ENCODE assay signal across 19 mouse cellular contexts in genomic region chr4:155107886-155108285, GRCm38 (mm10). TPM values are rescaled to one million over a fixed set of nuclear protein-coding genes. Genes with fewer than 3 reads are reported as not detected.
DNase-seq lines count a peak whose midpoint lies in the region; ATAC-seq and TF ChIP-seq lines count a peak whose summit lies in the region.
"Had no signal": no experiment of that assay in that cellular context is flagged by ENCODE, and none has a peak within 500 bp of the region (broad histone marks: within the 10 kb centered on the region; RNA-seq: fewer than 3 reads in every experiment).

No protein-coding gene starts in this region.

- no peak overlapping the region for H3K4me3 ChIP-seq in MEL (ENCODE audit: control insufficient read depth in 1 of 2, insufficient read depth in 1 of 2, low read depth in 2 of 2, low read length in 2 of 2)
- H3K4me3 ChIP-seq in liver, embryonic 15.5 days (replicated peaks), result no peak overlapping the region
- H3K4me3 ChIP-seq: embryonic facial prominence, embryonic 10.5 days; erythroblast, embryonic 14.5 days; forebrain, embryonic 10.5 days; gastrocnemius, adult 2 months; heart, embryonic 12.5 days; hindbrain, embryonic 10.5 days had no signal

- peak; percentile 73 for DNase-seq in MEL (ENCODE audit: low read depth, low spot score)
- no peak for DNase-seq in kidney, postnatal 14 days
- no peak for DNase-seq in lung, postnatal 4 days
- DNase-seq: adrenal gland, adult 8-10 months; cerebellum, adult 11 months; cerebellum, adult 9-10 months; gastrocnemius, adult 2 months; gastrocnemius, postnatal 25 days had no signal

- H3K4me1 ChIP-seq in MEL (ENCODE audit: control insufficient read depth in 1 of 2, insufficient read depth in 2 of 2, low read length in 2 of 2), result peaks cover 6 to 8% of the 10 kb centered on the region in 2 experiments
- H3K4me1 ChIP-seq in liver, embryonic 15.5 days (replicated peaks), result peaks cover 7% of the 10 kb centered on the region
- H3K4me1 ChIP-seq: embryonic facial prominence, embryonic 10.5 days; forebrain, embryonic 10.5 days; heart, embryonic 12.5 days; hindbrain, embryonic 10.5 days had no signal

- TF ChIP-seq POLR2A in MEL (IDR thresholded peaks at IDR 0.05; ENCODE audit: control insufficient read depth in 1 of 2, insufficient read depth in 1 of 2, low read depth in 1 of 2, low read length in 2 of 2, poor library complexity in 1 of 2), result no peak

- H3K9ac ChIP-seq in MEL (ENCODE audit: control insufficient read depth, low read depth, low read length, poor library complexity, severe bottlenecking), result no peak overlapping the region
- no peak overlapping the region for H3K9ac ChIP-seq in liver, embryonic 15.5 days
- H3K9ac ChIP-seq: heart, embryonic 12.5 days; hindbrain, embryonic 14.5 days had no signal

- no peak overlapping the region for H3K4me2 ChIP-seq in liver, embryonic 15.5 days
- H3K4me2 ChIP-seq: heart, embryonic 12.5 days; hindbrain, embryonic 14.5 days had no signal

- no peaks in the 10 kb centered on the region for H3K27me3 ChIP-seq in MEL (ENCODE audit: control insufficient read depth in 1 of 2, insufficient read depth in 2 of 2, low read length in 2 of 2)
- no peaks in the 10 kb centered on the region for H3K27me3 ChIP-seq in liver, embryonic 15.5 days
- H3K27me3 ChIP-seq: heart, embryonic 12.5 days had no signal

- TF ChIP-seq CTCF in MEL (IDR thresholded peaks at IDR 0.05 in 2 of 3, conservative IDR thresholded peaks at IDR 0.05 in 1 of 3; ENCODE audit: control insufficient read depth in 1 of 3, insufficient read depth in 1 of 3, low read depth in 2 of 3, low read length in 3 of 3, poor library complexity in 1 of 3, severe bottlenecking in 1 of 3), result no peak

- TF ChIP-seq EP300 in MEL (IDR thresholded peaks at IDR 0.05; ENCODE audit: low read depth in 1 of 2, low read length in 2 of 2), result peak in 1 of 2 experiments; percentile 36; a peak in 2 of 4 replicates

- peak; percentile 73; the same call in 1 of the 2 replicates for ATAC-seq in common myeloid progenitor, adult 5-6 weeks (replicated peaks; ENCODE audit: low read depth, poor library complexity, severe bottlenecking)
- ATAC-seq in liver, embryonic 15.5 days (ENCODE audit: insufficient read depth), result peak; percentile 74
- ATAC-seq in megakaryocyte-erythroid progenitor cell, adult 5-6 weeks (replicated peaks; ENCODE audit: low FRiP score, low TSS enrichment, poor library complexity, severe bottlenecking), result peak; percentile 90
- ATAC-seq in erythroblast, adult 5-6 weeks (replicated peaks; ENCODE audit: low FRiP score, poor library complexity, severe bottlenecking), result no peak
- ATAC-seq: forebrain, embryonic 14.5 days had no signal

- H3K9me3 ChIP-seq in MEL (replicated peaks; ENCODE audit: insufficient read depth, low read length), result no peaks in the 10 kb centered on the region
- H3K9me3 ChIP-seq in liver, embryonic 15.5 days (replicated peaks), result no peaks in the 10 kb centered on the region
- H3K9me3 ChIP-seq: embryonic facial prominence, embryonic 10.5 days; forebrain, embryonic 10.5 days; heart, embryonic 12.5 days; hindbrain, embryonic 10.5 days had no signal

- H3K27ac ChIP-seq in MEL (ENCODE audit: control insufficient read depth, low read depth, low read length), result peak overlapping the region; percentile 59
- 0 out of 2 replicates have a peak overlapping the region, but pooled peaks have one; percentile 19 for H3K27ac ChIP-seq in liver, embryonic 15.5 days (replicated peaks)
- H3K27ac ChIP-seq: embryonic facial prominence, embryonic 10.5 days; forebrain, embryonic 10.5 days; gastrocnemius, adult 2 months; hindbrain, embryonic 10.5 days; hindbrain, embryonic 14.5 days had no signal

- WGBS in liver, embryonic 15.5 days (ENCODE audit: insufficient replicate concordance), result 35% methylated on average over 4 of the region's 4 CpGs

- no peak for TF ChIP-seq RAD21 in MEL (IDR thresholded peaks at IDR 0.05; ENCODE audit: low read depth, low read length)

- no peaks in the 10 kb centered on the region for H3K79me2 ChIP-seq in MEL (ENCODE audit: control insufficient read depth, insufficient read depth, low read length, poor library complexity)

- H3K36me3 ChIP-seq in MEL (ENCODE audit: control insufficient read depth in 1 of 2, insufficient read depth in 2 of 2, low read length in 2 of 2), result peaks cover 0 to 6% of the 10 kb centered on the region in 2 experiments; a peak in 2 of 4 replicates
- H3K36me3 ChIP-seq in liver, embryonic 15.5 days (replicated peaks), result no peaks in the 10 kb centered on the region
- H3K36me3 ChIP-seq: embryonic facial prominence, embryonic 10.5 days; forebrain, embryonic 10.5 days; heart, embryonic 12.5 days; hindbrain, embryonic 10.5 days had no signal

TF ChIP-seq in MEL, 35 proteins besides CTCF, POLR2A, EP300 and RAD21:
- TF ChIP-seq MYC (IDR thresholded peaks at IDR 0.05; ENCODE audit: low read depth, low read length) (0 out of 2 replicates have a peak, but pooled peaks have one; percentile 10), JUND (IDR thresholded peaks at IDR 0.05; ENCODE audit: low read depth, low read length) (peak; percentile 100), TBP (IDR thresholded peaks at IDR 0.05; ENCODE audit: low read depth, low read length) (peak; percentile 44; the same call in 1 of the 2 replicates), KAT2A (conservative IDR thresholded peaks at IDR 0.05; ENCODE audit: low read depth, low read length) (no peak), TAL1 (IDR thresholded peaks at IDR 0.05; ENCODE audit: low read length) (peak; percentile 25), MXI1 (IDR thresholded peaks at IDR 0.05; ENCODE audit: low read depth, low read length) (no peak), HCFC1 (IDR thresholded peaks at IDR 0.05; ENCODE audit: low read depth, low read length) (peak; percentile 19; the same call in 1 of the 2 replicates), E2F4 (IDR thresholded peaks at IDR 0.05; ENCODE audit: borderline replicate concordance, low read depth, low read length) (no peak), ETS1 (IDR thresholded peaks at IDR 0.05; ENCODE audit: low read depth, low read length) (0 out of 2 replicates have a peak, but pooled peaks have one; percentile 33), USF2 (IDR thresholded peaks at IDR 0.05; ENCODE audit: borderline replicate concordance in 1 of 2, insufficient read depth in 1 of 2, low read depth in 1 of 2, low read length in 2 of 2) (no peak), GABPA (IDR thresholded peaks at IDR 0.05; ENCODE audit: low read depth, low read length) (0 out of 2 replicates have a peak, but pooled peaks have one; percentile 28)

RNA-seq across cellular contexts. Expression of gene Morn1, which starts 21.5 kb away (rescaled TPM):
- 3.0 and 4.4 TPM in 2 replicates for total RNA-seq in MEL (2012; rRNA removed)
- polyA plus RNA-seq in MEL (2012; ENCODE audit: insufficient read depth in 1 of 2, insufficient read length in 2 of 2, low read depth in 1 of 2, low replicate concordance in 2 of 2, missing spikeins in 1 of 2), result 1 to 10 TPM in 1 of 2 experiments, not detected in 1; 4.1 TPM
- total RNA-seq in common myeloid progenitor, adult 5-6 weeks (2017), result 2.6 and 10.3 TPM in 2 replicates
- polyA plus RNA-seq in liver, embryonic 15.5 days (2015; fragmentation: Nextera tagmentation; extraction: Ambion mirVana), result 0.88 and 1.1 TPM in 2 replicates
- total RNA-seq in megakaryocyte-erythroid progenitor cell, adult 5-6 weeks (2014; fragmentation: Nextera tagmentation), result 3.8 and 7.6 TPM in 2 replicates
- 1.6 and 1.8 TPM in 2 replicates for total RNA-seq in megakaryocyte-erythroid progenitor cell, adult 5-6 weeks (2017)
- 2.9 TPM in 1 of 2 replicates, not detected in the other for total RNA-seq in erythroblast, adult 5-6 weeks (2015; ENCODE audit: low replicate concordance)
- total RNA-seq in erythroblast, adult 5-6 weeks (2017; ENCODE audit: low replicate concordance), result 0.28 TPM in 1 of 2 replicates, not detected in the other

RNA-seq across cellular contexts. Expression of gene Rer1, which starts 21.7 kb away (rescaled TPM):
- 119 and 140 TPM in 2 replicates for total RNA-seq in MEL (2012; rRNA removed)
- polyA plus RNA-seq in MEL (2012; ENCODE audit: insufficient read depth in 1 of 2, insufficient read length in 2 of 2, low read depth in 1 of 2, low replicate concordance in 2 of 2, missing spikeins in 1 of 2), result 100 to 1,000 TPM; 114 to 379 TPM
- 124 and 128 TPM in 2 replicates for total RNA-seq in common myeloid progenitor, adult 5-6 weeks (2017)
- 78.0 and 81.0 TPM in 2 replicates for polyA plus RNA-seq in liver, embryonic 15.5 days (2015; fragmentation: Nextera tagmentation; extraction: Ambion mirVana)
- 105 and 108 TPM in 2 replicates for total RNA-seq in megakaryocyte-erythroid progenitor cell, adult 5-6 weeks (2014; fragmentation: Nextera tagmentation)
- total RNA-seq in megakaryocyte-erythroid progenitor cell, adult 5-6 weeks (2017), result 97.8 and 135 TPM in 2 replicates
- total RNA-seq in erythroblast, adult 5-6 weeks (2015; ENCODE audit: low replicate concordance), result 27.1 and 49.3 TPM in 2 replicates
- 34.8 and 36.0 TPM in 2 replicates for total RNA-seq in erythroblast, adult 5-6 weeks (2017; ENCODE audit: low replicate concordance)

RNA-seq across cellular contexts. Expression of gene Pex10, which starts 41.1 kb away (rescaled TPM):
- total RNA-seq in MEL (2012; rRNA removed), result 15.8 and 15.9 TPM in 2 replicates
- 10 to 100 TPM in 1 of 2 experiments, not detected in 1; 21.8 TPM for polyA plus RNA-seq in MEL (2012; ENCODE audit: insufficient read depth in 1 of 2, insufficient read length in 2 of 2, low read depth in 1 of 2, low replicate concordance in 2 of 2, missing spikeins in 1 of 2)
- total RNA-seq in common myeloid progenitor, adult 5-6 weeks (2017), result 11.9 and 12.3 TPM in 2 replicates
- 7.5 and 8.3 TPM in 2 replicates for polyA plus RNA-seq in liver, embryonic 15.5 days (2015; fragmentation: Nextera tagmentation; extraction: Ambion mirVana)
- total RNA-seq in megakaryocyte-erythroid progenitor cell, adult 5-6 weeks (2014; fragmentation: Nextera tagmentation), result 8.1 and 9.0 TPM in 2 replicates
- 5.8 and 6.4 TPM in 2 replicates for total RNA-seq in megakaryocyte-erythroid progenitor cell, adult 5-6 weeks (2017)
- 0.42 and 2.7 TPM in 2 replicates for total RNA-seq in erythroblast, adult 5-6 weeks (2015; ENCODE audit: low replicate concordance)
- total RNA-seq in erythroblast, adult 5-6 weeks (2017; ENCODE audit: low replicate concordance), result 0.42 and 3.6 TPM in 2 replicates

RNA-seq across cellular contexts. Expression of gene Plch2, which starts 51.3 kb away (rescaled TPM):
- 0.62 and 0.85 TPM in 2 replicates for total RNA-seq in MEL (2012; rRNA removed)
- polyA plus RNA-seq in MEL (2012; ENCODE audit: insufficient read depth in 1 of 2, insufficient read length in 2 of 2, low read depth in 1 of 2, low replicate concordance in 2 of 2, missing spikeins in 1 of 2), result 1 to 10 TPM in 1 of 2 experiments, not detected in 1; 1.1 TPM
- total RNA-seq in common myeloid progenitor, adult 5-6 weeks (2017), result not detected in 2 replicates
- polyA plus RNA-seq in liver, embryonic 15.5 days (2015; fragmentation: Nextera tagmentation; extraction: Ambion mirVana), result 0.14 TPM in 1 of 2 replicates, not detected in the other
- total RNA-seq in megakaryocyte-erythroid progenitor cell, adult 5-6 weeks (2014; fragmentation: Nextera tagmentation), result 0.33 and 3.2 TPM in 2 replicates
- not detected in 2 replicates for total RNA-seq in megakaryocyte-erythroid progenitor cell, adult 5-6 weeks (2017)
- total RNA-seq in erythroblast, adult 5-6 weeks (2015; ENCODE audit: low replicate concordance), result not detected in 2 replicates
- not detected in 2 replicates for total RNA-seq in erythroblast, adult 5-6 weeks (2017; ENCODE audit: low replicate concordance)
- polyA plus RNA-seq: erythroblast, embryonic 14.5 days had no signal
